Mouse (Mus musculus) bone marrow macrophage, adult 2 months (primary cell): ENCODE data around the gene Islr2.

ENCODE experiments used
- CTCF ChIP-seq: IDR thresholded peaks from 2 replicates; pipeline ENCODE4 v1.5.1; 2012; ENCODE audit warnings: low read depth, mild to moderate bottlenecking, low read length, moderate library complexity
- POLR2A ChIP-seq: IDR thresholded peaks from 2 replicates; pipeline ENCODE4 v1.6.1; 2012; ENCODE audit warnings: mild to moderate bottlenecking, low read depth, low read length, borderline replicate concordance

- TF ChIP-seq CTCF (no peak; the same call in 1 of the 2 replicates), POLR2A (no peak)
These were observed 7.2 kb downstream of the Islr2 start for GRCm38 (mm10) chr9:58196610-58197567.
